Mouse (Mus musculus): Measurements from ENCODE around the gene Gabrb2. TPM values are rescaled to one million over a fixed set of nuclear protein-coding genes. Genes with fewer than 3 reads are reported as not detected.

Gabrb2 gene
- total and polyA plus RNA-seq, 3 experiments = not detected

- in situ Hi-C loops (cut with MboI; ENCODE audit: low pct_ligation_motif_present, low pct_unique_long_range_greater_than_20kb, low sequenced_read_pairs) = no loop called here
Observed at GRCm38 (mm10) chr11:42542861-42543260, 123.3 kb downstream of the Gabrb2 start.

GRCm38 (mm10) chr11:42566023-42566422 is 146.5 kb downstream of the Gabrb2 start:
- DNase-seq (ENCODE audit: extremely low read depth) = no peak
- in situ Hi-C loops (cut with MboI; ENCODE audit: low pct_ligation_motif_present, low pct_unique_long_range_greater_than_20kb, low sequenced_read_pairs) = no loop called here
- Histone ChIP-seq H3K9me3 (replicated peaks; ENCODE audit: low read length) (no peaks in the 10 kb centered on the region), H3K27ac (ENCODE audit: insufficient read depth, low read depth) (no peak overlapping the region), H3K4me3 (replicated peaks in 1 of 3; ENCODE audit: low read depth in 2 of 3, low read length in 2 of 3, poor library complexity in 1 of 3) (no peak overlapping the region), H3K4me2 (ENCODE audit: insufficient read depth, low read depth, poor library complexity, severe bottlenecking) (no peak overlapping the region), H3K79me2 (replicated peaks; ENCODE audit: control insufficient read depth, extremely low read depth, insufficient read depth, poor library complexity, severe bottlenecking) (no peaks in the 10 kb centered on the region), H3K9ac (ENCODE audit: insufficient read depth, low read depth) (no peak overlapping the region), H3K27me3 (replicated peaks) (no peaks in the 10 kb centered on the region), H3K4me1 (ENCODE audit: control insufficient read depth in 1 of 2, insufficient read depth in 2 of 2) (peaks cover 0 to 10% of the 10 kb centered on the region in 2 experiments; a peak in 2 of 4 replicates), H3K36me3 (replicated peaks in 1 of 2; ENCODE audit: control insufficient read depth in 1 of 2, insufficient read depth in 1 of 2, low read length in 1 of 2) (no peaks in the 10 kb centered on the region)
- dilution Hi-C loops (cut with MboI; ENCODE audit: extremely low pct_ligation_motif_present, extremely low pct_unique_long_range_greater_than_20kb, low sequenced_read_pairs) = no loop called here
- TF ChIP-seq TCF12 (IDR thresholded peaks at IDR 0.05; ENCODE audit: low read depth, low read length) (no peak), ZNF384 (IDR thresholded peaks at IDR 0.05; ENCODE audit: low read depth, low read length) (no peak), JUN (IDR thresholded peaks at IDR 0.05; ENCODE audit: insufficient read depth, low read depth, low read length) (no peak), MAX (IDR thresholded peaks at IDR 0.05; ENCODE audit: low read length) (no peak), TBP (conservative IDR thresholded peaks at IDR 0.05; ENCODE audit: low read depth, low read length) (no peak), IRF4 (IDR thresholded peaks at IDR 0.05; ENCODE audit: low read depth, low read length) (no peak), ZKSCAN1 (IDR thresholded peaks at IDR 0.05; ENCODE audit: borderline replicate concordance, low read depth, low read length) (no peak), MEF2A (IDR thresholded peaks at IDR 0.05; ENCODE audit: borderline replicate concordance, low read depth, low read length) (no peak), MXI1 (IDR thresholded peaks at IDR 0.05; ENCODE audit: low read depth, low read length) (no peak), BHLHE40 (IDR thresholded peaks at IDR 0.05; ENCODE audit: low read depth, low read length) (no peak), USF1 (IDR thresholded peaks at IDR 0.05; ENCODE audit: low read depth, low read length) (no peak), MAFK (IDR thresholded peaks at IDR 0.05; ENCODE audit: insufficient replicate concordance, low read length) (no peak), JUND (conservative IDR thresholded peaks at IDR 0.05; ENCODE audit: low read depth, low read length) (no peak), ELF1 (IDR thresholded peaks at IDR 0.05; ENCODE audit: low read depth, low read length) (no peak), POLR2AphosphoS2 (IDR thresholded peaks at IDR 0.05; ENCODE audit: low read depth, low read length) (no peak), SIN3A (IDR thresholded peaks at IDR 0.05; ENCODE audit: low read length) (no peak), UBTF (IDR thresholded peaks at IDR 0.05; ENCODE audit: low read depth, low read length) (no peak)

More at GRCm38 (mm10) chr11:42542861-42543260, 123.3 kb downstream of the Gabrb2 start:
- Histone ChIP-seq H3K36me3 (replicated peaks in 1 of 2; ENCODE audit: control insufficient read depth in 1 of 2, insufficient read depth in 1 of 2, low read length in 1 of 2) (no peaks in the 10 kb centered on the region), H3K27me3 (replicated peaks) (no peaks in the 10 kb centered on the region), H3K4me1 (ENCODE audit: control insufficient read depth in 1 of 2, insufficient read depth in 2 of 2) (no peaks in the 10 kb centered on the region), H3K27ac (ENCODE audit: insufficient read depth, low read depth) (no peak overlapping the region), H3K79me2 (replicated peaks; ENCODE audit: control insufficient read depth, extremely low read depth, insufficient read depth, poor library complexity, severe bottlenecking) (no peaks in the 10 kb centered on the region), H3K9me3 (replicated peaks; ENCODE audit: low read length) (no peaks in the 10 kb centered on the region), H3K9ac (ENCODE audit: insufficient read depth, low read depth) (no peak overlapping the region), H3K4me3 (replicated peaks in 1 of 3; ENCODE audit: low read depth in 2 of 3, low read length in 2 of 3, poor library complexity in 1 of 3) (no peak overlapping the region), H3K4me2 (ENCODE audit: insufficient read depth, low read depth, poor library complexity, severe bottlenecking) (no peak overlapping the region)
- TF ChIP-seq USF1 (IDR thresholded peaks at IDR 0.05; ENCODE audit: low read depth, low read length) (no peak), SIN3A (IDR thresholded peaks at IDR 0.05; ENCODE audit: low read length) (no peak), RCOR1 (conservative IDR thresholded peaks at IDR 0.05; ENCODE audit: low read depth, low read length) (no peak), NRF1 (IDR thresholded peaks at IDR 0.05; ENCODE audit: low read depth, low read length) (no peak), JUND (conservative IDR thresholded peaks at IDR 0.05; ENCODE audit: low read depth, low read length) (no peak), BHLHE40 (IDR thresholded peaks at IDR 0.05; ENCODE audit: low read depth, low read length) (no peak), NELFE (IDR thresholded peaks at IDR 0.05; ENCODE audit: low read depth, low read length) (no peak), CTCF (conservative IDR thresholded peaks at IDR 0.05 in 1 of 2, IDR thresholded peaks at IDR 0.05 in 1 of 2; ENCODE audit: low read depth in 2 of 2, low read length in 2 of 2) (no peak), HCFC1 (IDR thresholded peaks at IDR 0.05; ENCODE audit: low read depth, low read length) (no peak), ZNF384 (IDR thresholded peaks at IDR 0.05; ENCODE audit: low read depth, low read length) (no peak), MAFK (IDR thresholded peaks at IDR 0.05; ENCODE audit: insufficient replicate concordance, low read length) (no peak), MYC (IDR thresholded peaks at IDR 0.05; ENCODE audit: low read depth, low read length) (no peak), UBTF (IDR thresholded peaks at IDR 0.05; ENCODE audit: low read depth, low read length) (no peak), MEF2A (IDR thresholded peaks at IDR 0.05; ENCODE audit: borderline replicate concordance, low read depth, low read length) (no peak), IRF4 (IDR thresholded peaks at IDR 0.05; ENCODE audit: low read depth, low read length) (no peak), RAD21 (IDR thresholded peaks at IDR 0.05; ENCODE audit: low read depth, low read length) (no peak), MAX (IDR thresholded peaks at IDR 0.05; ENCODE audit: low read length) (no peak), CHD1 (IDR thresholded peaks at IDR 0.05; ENCODE audit: low read depth, low read length) (no peak), ZC3H11A (IDR thresholded peaks at IDR 0.05; ENCODE audit: low read depth, low read length) (no peak), E2F4 (IDR thresholded peaks at IDR 0.05; ENCODE audit: insufficient replicate concordance, low read depth, low read length) (no peak)
- no peak for DNase-seq (ENCODE audit: extremely low read depth)
- dilution Hi-C loops (cut with MboI; ENCODE audit: extremely low pct_ligation_motif_present, extremely low pct_unique_long_range_greater_than_20kb, low sequenced_read_pairs) = no loop called here
